Mouse (Mus musculus) MEL (cell line): Measurements from ENCODE around the gene Ros1. TPM values are rescaled to one million over a fixed set of nuclear protein-coding genes. Genes with fewer than 3 reads are reported as not detected.

Experiments used
- DNase-seq: peaks from one replicate; pipeline ENCODE4 v3.0.0; 2011; ENCODE audit warnings: low read depth, low spot score
- H3K27ac ChIP-seq: 2 replicates; pipeline ENCODE4 v1.5.1; 2012; ENCODE audit warnings: low read depth, mild to moderate bottlenecking, control low read depth, low read length, moderate library complexity; ENCODE audit not compliant: control insufficient read depth
- H3K27me3 ChIP-seq, 2 experiments: fragments of 150-350 bp in 1 of 2; sonication (generic) in 1 of 2; 2 replicates each; pipeline ENCODE4 v1.6.1; 2012; ENCODE audit warnings: low read length in 2 of 2, mild to moderate bottlenecking in 2 of 2, improper control_type of control experiment in 1 of 2, moderate library complexity in 1 of 2; ENCODE audit not compliant: insufficient read depth in 2 of 2, control insufficient read depth in 1 of 2
- H3K36me3 ChIP-seq, 2 experiments: 2 replicates each; pipeline ENCODE4 v1.6.1; 2012 to 2014; ENCODE audit warnings: low read length in 2 of 2, improper control_type of control experiment in 1 of 2, inconsistent platforms in 1 of 2, mild to moderate bottlenecking in 1 of 2; ENCODE audit not compliant: insufficient read depth in 2 of 2, control insufficient read depth in 1 of 2
- H3K4me1 ChIP-seq, 2 experiments: fragments of 150-350 bp in 1 of 2; sonication (generic) in 1 of 2; 2 replicates each; pipeline ENCODE4 v1.6.1; 2012; ENCODE audit warnings: low read length in 2 of 2, improper control_type of control experiment in 1 of 2, mild to moderate bottlenecking in 1 of 2; ENCODE audit not compliant: insufficient read depth in 2 of 2, control insufficient read depth in 1 of 2
- H3K4me3 ChIP-seq, 2 experiments: fragments of 150-350 bp in 1 of 2; sonication (generic) in 1 of 2; 2 replicates each; pipeline ENCODE4 v1.5.1; 2012; ENCODE audit warnings: low read depth in 2 of 2, low read length in 2 of 2, mild to moderate bottlenecking in 2 of 2, moderate library complexity in 2 of 2, control low read depth in 1 of 2, improper control_type of control experiment in 1 of 2; ENCODE audit not compliant: control insufficient read depth in 1 of 2, insufficient read depth in 1 of 2
- H3K79me2 ChIP-seq: 2 replicates; pipeline ENCODE4 v1.6.1; 2012; ENCODE audit warnings: mild to moderate bottlenecking, low read length, moderate library complexity; ENCODE audit not compliant: control insufficient read depth, poor library complexity, insufficient read depth
- H3K9ac ChIP-seq: 2 replicates; pipeline ENCODE4 v1.6.1; 2012; ENCODE audit warnings: low read depth, mild to moderate bottlenecking, control low read depth, low read length, moderate library complexity; ENCODE audit not compliant: control insufficient read depth, poor library complexity, severe bottlenecking
- H3K9me3 ChIP-seq: fragments of 150-350 bp; sonication (generic); replicated peaks from 2 replicates; pipeline ENCODE4 v1.6.1; 2012; ENCODE audit warnings: mild to moderate bottlenecking, low read length, improper control_type of control experiment, moderate library complexity; ENCODE audit not compliant: insufficient read depth
- E2F4 ChIP-seq: IDR thresholded peaks from 2 replicates; pipeline ENCODE4 v1.6.1; 2011; ENCODE audit warnings: low read depth, low read length, improper control_type of control experiment, borderline replicate concordance
- EP300 ChIP-seq, 2 experiments: IDR thresholded peaks; 2 replicates each; pipeline ENCODE4 v1.6.1; 2011; ENCODE audit warnings: improper control_type of control experiment in 2 of 2, low read length in 2 of 2, low read depth in 1 of 2, mild to moderate bottlenecking in 1 of 2
- ETS1 ChIP-seq: IDR thresholded peaks from 2 replicates; pipeline ENCODE4 v1.6.1; 2012; ENCODE audit warnings: low read depth, mild to moderate bottlenecking, inconsistent platforms, low read length, improper control_type of control experiment, moderate library complexity
- GATA1 ChIP-seq: IDR thresholded peaks from 2 replicates; pipeline ENCODE4 v1.6.1; 2011; ENCODE audit warnings: low read depth, low read length, improper control_type of control experiment
- HCFC1 ChIP-seq: IDR thresholded peaks from 2 replicates; pipeline ENCODE4 v1.6.1; 2012; ENCODE audit warnings: low read depth, mild to moderate bottlenecking, inconsistent platforms, low read length, improper control_type of control experiment, moderate library complexity
- KAT2A ChIP-seq: conservative IDR thresholded peaks from 2 replicates; pipeline ENCODE4 v1.6.1; 2012; ENCODE audit warnings: low read depth, low read length, improper control_type of control experiment, inconsistent platforms
- MAFK ChIP-seq: IDR thresholded peaks from 2 replicates; pipeline ENCODE4 v1.6.1; 2011; ENCODE audit warnings: low read depth, mild to moderate bottlenecking, low read length, improper control_type of control experiment, borderline replicate concordance
- MYC ChIP-seq: IDR thresholded peaks from 2 replicates; pipeline ENCODE4 v1.6.1; 2011; ENCODE audit warnings: low read depth, mild to moderate bottlenecking, low read length, improper control_type of control experiment, moderate library complexity
- NRF1 ChIP-seq: IDR thresholded peaks from 2 replicates; pipeline ENCODE4 v1.6.1; 2014; ENCODE audit warnings: low read depth, mild to moderate bottlenecking, inconsistent platforms, low read length, improper control_type of control experiment, moderate library complexity; ENCODE audit not compliant: poor library complexity, insufficient read depth, severe bottlenecking
- POLR2AphosphoS2 ChIP-seq: IDR thresholded peaks from 2 replicates; pipeline ENCODE4 v1.6.1; 2011; ENCODE audit warnings: low read length, improper control_type of control experiment
- POLR2AphosphoS5 ChIP-seq: IDR thresholded peaks from 2 replicates; pipeline ENCODE4 v1.6.1; 2012; ENCODE audit warnings: low read depth, borderline replicate concordance, mild to moderate bottlenecking, inconsistent platforms, low read length, moderate library complexity, mixed read lengths
- RAD21 ChIP-seq: IDR thresholded peaks from 2 replicates; pipeline ENCODE4 v1.6.1; 2011; ENCODE audit warnings: mild to moderate bottlenecking, low read depth, low read length, improper control_type of control experiment
- TBP ChIP-seq: IDR thresholded peaks from 2 replicates; pipeline ENCODE4 v1.8.0; 2011; ENCODE audit warnings: low read depth, low read length, improper control_type of control experiment
- TCF12 ChIP-seq: IDR thresholded peaks from 2 replicates; pipeline ENCODE4 v1.6.1; 2014; ENCODE audit warnings: low read depth, mild to moderate bottlenecking, inconsistent platforms, low read length, improper control_type of control experiment, moderate library complexity
- UBTF ChIP-seq: IDR thresholded peaks from 2 replicates; pipeline ENCODE4 v1.6.1; 2012; ENCODE audit warnings: low read depth, mild to moderate bottlenecking, inconsistent platforms, low read length, improper control_type of control experiment, moderate library complexity, borderline replicate concordance; ENCODE audit not compliant: insufficient read depth
- ZC3H11A ChIP-seq: IDR thresholded peaks from 2 replicates; pipeline ENCODE4 v1.6.1; 2012; ENCODE audit warnings: low read depth, mild to moderate bottlenecking, inconsistent platforms, low read length, improper control_type of control experiment
- ZKSCAN1 ChIP-seq: IDR thresholded peaks from 2 replicates; pipeline ENCODE4 v1.6.1; 2012; ENCODE audit warnings: low read depth, mild to moderate bottlenecking, inconsistent platforms, low read length, improper control_type of control experiment, moderate library complexity
- ZMIZ1 ChIP-seq: IDR thresholded peaks from 2 replicates; pipeline ENCODE4 v1.6.1; 2012; ENCODE audit warnings: low read depth, mild to moderate bottlenecking, inconsistent platforms, low read length, improper control_type of control experiment, moderate library complexity
- polyA plus RNA-seq, 2 experiments: library from polyadenylated mRNA; stranded (reverse) in 1 of 2; unstranded in 1 of 2; fragments of >175 nt in 1 of 2; fragments of >200 nt in 1 of 2; gene quantifications; 2 replicates each; pipeline versions ENCODE4 v1.2.1 to v1.2.4; 2012; ENCODE audit warnings: low replicate concordance in 2 of 2, low read depth in 1 of 2; ENCODE audit not compliant: insufficient read length in 2 of 2, insufficient read depth in 1 of 2, missing spikeins in 1 of 2
- total RNA-seq: library from RNA; depleted of rRNA; stranded (reverse); fragments of 300-350 nt; gene quantifications from 2 replicates; pipeline ENCODE4 v1.2.3, GENCODE M21; 2012; rRNA removed

Gene Ros1
- total RNA-seq (not detected in 2 replicates), polyA plus RNA-seq (not detected)

DNA sequence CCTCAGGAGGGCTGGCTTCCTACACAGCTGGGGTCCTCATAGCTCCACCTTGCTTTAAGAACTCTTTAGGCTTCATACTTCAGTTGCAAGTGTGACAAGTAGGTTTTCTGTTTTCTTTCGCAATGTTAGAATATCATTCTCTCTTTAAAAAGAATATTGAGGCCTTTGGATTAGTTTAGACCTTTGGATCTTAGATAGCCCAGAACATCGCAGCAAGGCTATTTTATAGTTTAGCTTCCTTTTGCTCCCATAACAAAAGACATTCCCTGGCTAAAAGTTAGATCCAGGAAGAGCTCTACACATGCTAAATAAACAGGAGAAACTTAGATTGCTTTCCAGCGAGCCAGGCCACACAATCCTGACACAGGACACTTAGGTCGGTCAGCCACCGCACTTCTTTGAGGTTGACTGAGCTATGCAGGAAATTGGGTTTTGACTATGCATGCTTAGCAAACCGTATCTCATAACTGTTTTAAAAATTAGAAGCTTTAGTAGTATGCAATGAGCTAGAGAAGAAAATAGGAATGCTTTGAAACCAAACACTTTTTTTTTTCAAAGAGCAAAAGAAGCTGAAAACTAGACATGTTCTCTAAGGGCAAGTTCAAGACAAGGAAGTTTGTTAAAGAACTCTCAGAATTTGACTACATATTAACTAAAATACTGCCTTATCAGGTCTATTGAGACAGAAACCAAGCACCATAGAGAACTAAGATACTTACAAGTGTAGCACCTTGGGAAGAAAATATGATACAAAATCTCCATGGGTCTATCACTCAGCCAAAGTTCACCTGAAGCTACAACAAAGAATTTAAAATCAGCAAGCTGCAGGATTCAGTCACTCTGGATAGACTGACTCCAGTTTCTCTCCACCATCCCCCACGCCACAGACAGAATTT is at the start of gene Ros1:
Gene Ros1, minus strand, starts transcription at position 288 of the 896 bp plus-strand sequence.
- H3K9ac ChIP-seq, result no peak within 1 kb of the TSS
- no peak within 1 kb of the TSS for H3K4me3 ChIP-seq
- H3K9me3 ChIP-seq, result no peaks in the 10 kb centered on the region
- H3K36me3 ChIP-seq, result no peaks in the 10 kb centered on the region
- H3K79me2 ChIP-seq, result no peaks in the 10 kb centered on the region
- no peaks in the 10 kb centered on the region for H3K4me1 ChIP-seq
- H3K27ac ChIP-seq, result no peak within 1 kb of the TSS
- TF ChIP-seq EP300 (IDR thresholded peaks at IDR 0.05; ENCODE audit: low read depth in 1 of 2, low read length in 2 of 2) (no peak), ZMIZ1 (no peak), GATA1 (no peak), UBTF (no peak), POLR2AphosphoS2 (no peak), POLR2AphosphoS5 (no peak), NRF1 (no peak), HCFC1 (no peak), TCF12 (no peak)
- H3K27me3 ChIP-seq, result peaks cover 0 to 3% of the 10 kb centered on the region in 2 experiments; a peak in 2 of 4 replicates
- DNase-seq, result no peak

DNA sequence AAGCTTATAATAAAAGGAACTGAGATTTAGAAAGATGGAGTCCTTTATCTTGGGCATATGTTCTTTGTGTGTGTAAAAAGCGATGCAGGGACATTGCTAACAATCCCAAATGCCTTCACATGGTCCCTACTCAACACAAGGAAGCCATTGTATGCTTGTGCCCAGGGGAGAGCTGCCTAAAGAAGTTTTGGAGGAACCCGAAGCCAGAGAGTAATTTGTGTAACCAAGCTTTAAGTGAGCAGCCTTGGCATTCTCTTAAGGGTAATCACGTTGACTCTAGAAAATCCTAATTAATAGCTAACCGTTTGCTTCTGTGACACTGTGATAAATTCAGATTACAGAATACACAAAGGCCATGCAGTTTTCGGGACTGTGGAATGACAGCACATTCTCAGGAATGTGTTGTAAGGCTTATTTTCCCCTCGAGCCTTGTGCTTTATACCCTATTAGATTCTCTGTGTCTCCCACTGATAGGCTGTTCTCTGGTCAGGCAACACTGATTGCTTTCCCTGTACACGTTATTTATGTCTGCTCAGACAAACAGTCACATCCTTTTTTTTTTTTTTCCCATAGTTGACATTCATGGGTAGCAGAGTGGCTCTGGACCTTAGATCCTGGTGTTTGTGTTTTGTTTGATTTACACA is 47.8 kb upstream of the Ros1 start:
- TF ChIP-seq RAD21 (no peak), MYC (no peak), HCFC1 (no peak), ZKSCAN1 (no peak), KAT2A (no peak), TCF12 (no peak), ETS1 (no peak), MAFK (no peak), E2F4 (no peak), POLR2AphosphoS5 (no peak), ZC3H11A (no peak), TBP (no peak)
- TF ChIP-seq, all 39 proteins: peak for 0
- H3K9me3 ChIP-seq, result no peaks in the 10 kb centered on the region
- no peaks in the 10 kb centered on the region for H3K36me3 ChIP-seq
- no peak overlapping the region for H3K4me3 ChIP-seq
- DNase-seq, result no peak
- no peak overlapping the region for H3K27ac ChIP-seq
- no peaks in the 10 kb centered on the region for H3K27me3 ChIP-seq
- H3K4me1 ChIP-seq, result no peaks in the 10 kb centered on the region; a peak in 1 of 4 replicates
- H3K9ac ChIP-seq, result no peak overlapping the region
- no peaks in the 10 kb centered on the region; the same call in 1 of the 2 replicates for H3K79me2 ChIP-seq
